Mouse (Mus musculus): ENCODE data around the gene Parvg. TPM values are rescaled to one million over a fixed set of nuclear protein-coding genes. Genes with fewer than 3 reads are reported as not detected.

Parvg gene
- polyA plus RNA-seq, 1 experiment from 2014 or later, result 4.3 TPM

DNA sequence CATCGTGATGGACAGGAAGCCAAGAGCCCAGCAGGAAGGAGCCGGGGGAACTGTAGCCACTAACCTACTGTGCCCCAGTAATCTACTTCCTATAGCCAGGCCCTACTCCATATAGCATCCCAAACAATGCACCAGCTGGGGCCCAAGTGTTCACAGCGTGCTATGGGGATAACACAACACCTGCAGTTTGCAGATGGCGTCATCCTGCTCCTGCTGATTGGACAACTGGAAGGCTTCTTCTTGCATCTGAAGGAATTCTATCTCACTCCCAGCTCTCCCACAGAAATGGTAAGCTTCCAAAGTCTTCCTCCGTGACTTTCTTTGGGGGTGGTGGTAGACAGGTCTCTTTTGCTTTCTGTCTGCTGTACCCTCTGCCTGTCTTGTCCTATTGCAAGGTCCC lies 13.8 kb downstream of the Parvg start:
- no peaks in the 10 kb centered on the region for H3K27me3 ChIP-seq (replicated peaks; ENCODE audit: insufficient read depth, low read length)
- H3K9ac ChIP-seq (replicated peaks; ENCODE audit: low read depth), result no peak overlapping the region
- WGBS, result 69% methylated on average over 5 of the region's 5 CpGs
- H3K27ac ChIP-seq (ENCODE audit: low read length), result no peak overlapping the region
- H3K9me3 ChIP-seq (ENCODE audit: low read length), result no peaks in the 10 kb centered on the region
- H3K4me1 ChIP-seq (ENCODE audit: insufficient read depth, low read depth, low read length), result no peaks in the 10 kb centered on the region
- DNase-seq (ENCODE audit: low spot score) (no peak), ATAC-seq (no peak)
- no peak overlapping the region for H3K4me3 ChIP-seq (ENCODE audit: low read depth, low read length)
- no peaks in the 10 kb centered on the region for H3K36me3 ChIP-seq (ENCODE audit: insufficient read depth, low read length)
- no peak overlapping the region for H3K4me2 ChIP-seq (replicated peaks; ENCODE audit: low read depth, low read length)
- TF ChIP-seq EP300 (IDR thresholded peaks at IDR 0.05), result no peak
- TF ChIP-seq CTCF (IDR thresholded peaks at IDR 0.05), result no peak

DNA sequence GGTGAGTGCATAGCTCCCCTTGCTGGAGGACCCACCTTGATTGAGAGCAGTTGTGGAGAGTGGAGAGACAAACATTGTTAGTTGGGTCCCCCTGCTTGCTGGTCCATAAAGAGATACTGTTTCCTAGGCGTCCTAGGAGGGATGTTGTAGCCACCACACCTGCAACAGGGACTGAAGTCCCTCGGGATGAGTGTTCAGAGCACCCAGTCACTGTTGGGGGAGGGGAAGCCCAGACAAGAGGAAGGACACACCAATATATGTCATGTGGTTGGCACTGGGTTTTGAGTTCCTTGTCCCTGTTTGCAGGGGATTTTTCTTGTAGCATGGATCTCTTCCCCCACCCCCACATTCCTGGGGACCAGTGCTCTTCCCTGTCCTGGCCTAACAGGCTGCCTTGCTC lies 17.1 kb downstream of the Parvg start:
- no peaks in the 10 kb centered on the region for H3K4me1 ChIP-seq (ENCODE audit: insufficient read depth, low read depth, low read length)
- no peak overlapping the region for H3K27ac ChIP-seq (ENCODE audit: low read length)
- no peak overlapping the region for H3K9ac ChIP-seq (replicated peaks; ENCODE audit: low read depth)
- H3K4me2 ChIP-seq (replicated peaks; ENCODE audit: low read depth, low read length), result no peak overlapping the region
- H3K27me3 ChIP-seq (replicated peaks; ENCODE audit: insufficient read depth, low read length), result no peaks in the 10 kb centered on the region
- no peak for TF ChIP-seq CTCF (IDR thresholded peaks at IDR 0.05)
- no peak for TF ChIP-seq EP300 (IDR thresholded peaks at IDR 0.05)
- no peaks in the 10 kb centered on the region for H3K36me3 ChIP-seq (ENCODE audit: insufficient read depth, low read length)
- ATAC-seq (no peak), DNase-seq (ENCODE audit: low spot score) (no peak)
- H3K9me3 ChIP-seq (ENCODE audit: low read length), result no peaks in the 10 kb centered on the region
- H3K4me3 ChIP-seq (ENCODE audit: low read depth, low read length), result no peak overlapping the region
- 48% methylated on average over 2 of the region's 2 CpGs for WGBS

GRCm38 (mm10) chr15:84348769-84349168 lies 24.9 kb downstream of the Parvg start:
- ATAC-seq (no peak), DNase-seq (ENCODE audit: low spot score) (no peak)
- Histone ChIP-seq H3K9me3 (ENCODE audit: low read length) (peaks cover 3% of the 10 kb centered on the region; the same call in 1 of the 2 replicates), H3K36me3 (ENCODE audit: insufficient read depth, low read length) (no peaks in the 10 kb centered on the region), H3K9ac (replicated peaks; ENCODE audit: low read depth) (no peak overlapping the region), H3K4me1 (ENCODE audit: insufficient read depth, low read depth, low read length) (no peaks in the 10 kb centered on the region), H3K27ac (ENCODE audit: low read length) (no peak overlapping the region), H3K4me2 (replicated peaks; ENCODE audit: low read depth, low read length) (no peak overlapping the region), H3K4me3 (ENCODE audit: low read depth, low read length) (no peak overlapping the region), H3K27me3 (replicated peaks; ENCODE audit: insufficient read depth, low read length) (no peaks in the 10 kb centered on the region)
- 92% methylated on average over 4 of the region's 4 CpGs for WGBS
- TF ChIP-seq EP300 (IDR thresholded peaks at IDR 0.05) (no peak), CTCF (IDR thresholded peaks at IDR 0.05) (peak; percentile 33; the same call in 1 of the 2 replicates)

GRCm38 (mm10) chr15:84349915-84350738 lies 26.3 kb downstream of the Parvg start:
- H3K9me3 ChIP-seq (ENCODE audit: low read length), result peaks cover 3% of the 10 kb centered on the region; the same call in 1 of the 2 replicates
- ATAC-seq (no peak), DNase-seq (ENCODE audit: low spot score) (no peak)
- H3K36me3 ChIP-seq (ENCODE audit: insufficient read depth, low read length), result no peaks in the 10 kb centered on the region
- H3K27me3 ChIP-seq (replicated peaks; ENCODE audit: insufficient read depth, low read length), result no peaks in the 10 kb centered on the region
- no peak overlapping the region for H3K4me3 ChIP-seq (ENCODE audit: low read depth, low read length)
- H3K9ac ChIP-seq (replicated peaks; ENCODE audit: low read depth), result no peak overlapping the region
- TF ChIP-seq EP300 (IDR thresholded peaks at IDR 0.05) (no peak), CTCF (IDR thresholded peaks at IDR 0.05) (no peak)
- no peak overlapping the region for H3K27ac ChIP-seq (ENCODE audit: low read length)
- WGBS, result 40% methylated on average over 14 of the region's 14 CpGs
- H3K4me2 ChIP-seq (replicated peaks; ENCODE audit: low read depth, low read length), result no peak overlapping the region
- no peaks in the 10 kb centered on the region for H3K4me1 ChIP-seq (ENCODE audit: insufficient read depth, low read depth, low read length)

GRCm38 (mm10) chr15:84351342-84351741 lies 27.5 kb downstream of the Parvg start:
- H3K4me3 ChIP-seq (ENCODE audit: low read depth, low read length), result no peak overlapping the region
- H3K27me3 ChIP-seq (replicated peaks; ENCODE audit: insufficient read depth, low read length), result no peaks in the 10 kb centered on the region
- no peaks in the 10 kb centered on the region for H3K36me3 ChIP-seq (ENCODE audit: insufficient read depth, low read length)
- no peak for ATAC-seq
- TF ChIP-seq CTCF (IDR thresholded peaks at IDR 0.05), result no peak
- no peak for TF ChIP-seq EP300 (IDR thresholded peaks at IDR 0.05)
- H3K27ac ChIP-seq (ENCODE audit: low read length), result no peak overlapping the region
- no peaks in the 10 kb centered on the region for H3K4me1 ChIP-seq (ENCODE audit: insufficient read depth, low read depth, low read length)
- no peak overlapping the region for H3K9ac ChIP-seq (replicated peaks; ENCODE audit: low read depth)
- WGBS, result 74% methylated on average over 7 of the region's 7 CpGs
- peaks cover 3% of the 10 kb centered on the region; the same call in 1 of the 2 replicates for H3K9me3 ChIP-seq (ENCODE audit: low read length)
- peak; percentile 17 for DNase-seq (ENCODE audit: low spot score)
- H3K4me2 ChIP-seq (replicated peaks; ENCODE audit: low read depth, low read length), result no peak overlapping the region

- no peaks in the 10 kb centered on the region for H3K36me3 ChIP-seq (ENCODE audit: insufficient read depth, low read length)
- H3K9me3 ChIP-seq (ENCODE audit: low read length), result peaks cover 3% of the 10 kb centered on the region; the same call in 1 of the 2 replicates
- no peaks in the 10 kb centered on the region for H3K27me3 ChIP-seq (replicated peaks; ENCODE audit: insufficient read depth, low read length)
- no peak overlapping the region for H3K27ac ChIP-seq (ENCODE audit: low read length)
- no peak overlapping the region for H3K4me2 ChIP-seq (replicated peaks; ENCODE audit: low read depth, low read length)
- 52% methylated on average over 21 of the region's 21 CpGs for WGBS
- DNase-seq (ENCODE audit: low spot score) (peak; percentile 33), ATAC-seq (peak; percentile 53)
- no peak for TF ChIP-seq CTCF (IDR thresholded peaks at IDR 0.05)
- TF ChIP-seq EP300 (IDR thresholded peaks at IDR 0.05), result no peak
- no peaks in the 10 kb centered on the region for H3K4me1 ChIP-seq (ENCODE audit: insufficient read depth, low read depth, low read length)
- H3K4me3 ChIP-seq (ENCODE audit: low read depth, low read length), result no peak overlapping the region
- no peak overlapping the region for H3K9ac ChIP-seq (replicated peaks; ENCODE audit: low read depth)
These were observed 28.4 kb downstream of the Parvg start for GRCm38 (mm10) chr15:84351915-84352844.
